Mouse (Mus musculus) CH12.LX (cell line): ENCODE measurements around the gene Ptgdr. TPM values are rescaled to one million over a fixed set of nuclear protein-coding genes. Genes with fewer than 3 reads are reported as not detected.

Experiments
- DNase-seq: peaks from one replicate; pipeline ENCODE4 v3.0.0-alpha.2; 2013; ENCODE audit errors: extremely low read depth
- H3K27ac ChIP-seq: 2 replicates; pipeline ENCODE4 v1.5.1; 2012; ENCODE audit warnings: low read depth, mild to moderate bottlenecking, control low read depth, moderate library complexity; ENCODE audit not compliant: insufficient read depth
- H3K27me3 ChIP-seq: replicated peaks from 2 replicates; pipeline ENCODE3; 2012; ENCODE audit warnings: inconsistent platforms
- H3K36me3 ChIP-seq, 2 experiments: replicated peaks in 1 of 2; 2 replicates each; pipeline versions ENCODE3 to v1.6.1; 2012; ENCODE audit warnings: inconsistent platforms in 1 of 2, low read length in 1 of 2, mild to moderate bottlenecking in 1 of 2, mixed read lengths in 1 of 2, moderate library complexity in 1 of 2; ENCODE audit not compliant: control insufficient read depth in 1 of 2, insufficient read depth in 1 of 2
- H3K4me1 ChIP-seq, 2 experiments: 2 replicates each; pipeline ENCODE4 v1.6.1; 2012; ENCODE audit warnings: inconsistent platforms in 1 of 2, moderate library complexity in 1 of 2; ENCODE audit not compliant: insufficient read depth in 2 of 2, control insufficient read depth in 1 of 2
- H3K4me2 ChIP-seq: 2 replicates; pipeline ENCODE4 v1.6.1; 2012; ENCODE audit warnings: low read depth, mild to moderate bottlenecking, control low read depth; ENCODE audit not compliant: poor library complexity, insufficient read depth, severe bottlenecking
- H3K4me3 ChIP-seq, 3 experiments: fragments of 150-350 bp in 1 of 3; sonication (generic) in 1 of 3; replicated peaks in 1 of 3; 2 replicates each; pipeline versions ENCODE3 to v1.5.1; 2011 to 2012; ENCODE audit warnings: low read depth in 2 of 3, low read length in 2 of 3, mild to moderate bottlenecking in 2 of 3, moderate library complexity in 2 of 3, control low read depth in 1 of 3, improper control_type of control experiment in 1 of 3, inconsistent platforms in 1 of 3, mixed read lengths in 1 of 3; ENCODE audit not compliant: poor library complexity in 1 of 3
- H3K79me2 ChIP-seq: replicated peaks from 2 replicates; pipeline ENCODE4 v1.6.1; 2012; ENCODE audit warnings: mild to moderate bottlenecking, moderate library complexity; ENCODE audit not compliant: control insufficient read depth, poor library complexity, insufficient read depth, severe bottlenecking; ENCODE audit errors: extremely low read depth
- H3K9ac ChIP-seq: 2 replicates; pipeline ENCODE4 v1.6.1; 2012; ENCODE audit warnings: low read depth, mild to moderate bottlenecking, control low read depth, moderate library complexity; ENCODE audit not compliant: insufficient read depth
- H3K9me3 ChIP-seq: replicated peaks from 2 replicates; pipeline ENCODE3; 2012; ENCODE audit warnings: low read length, inconsistent platforms, mixed read lengths
- BHLHE40 ChIP-seq: IDR thresholded peaks from 2 replicates; pipeline ENCODE4 v1.6.1; 2011; ENCODE audit warnings: mild to moderate bottlenecking, low read depth, low read length, improper control_type of control experiment
- E2F4 ChIP-seq: IDR thresholded peaks from 2 replicates; pipeline ENCODE4 v1.6.1; 2011; ENCODE audit warnings: low read depth, low read length, improper control_type of control experiment; ENCODE audit not compliant: insufficient replicate concordance
- HCFC1 ChIP-seq: IDR thresholded peaks from 2 replicates; pipeline ENCODE4 v1.6.1; 2012; ENCODE audit warnings: low read depth, mild to moderate bottlenecking, inconsistent platforms, low read length, improper control_type of control experiment
- JUN ChIP-seq: IDR thresholded peaks from 2 replicates; pipeline ENCODE4 v1.6.1; 2011; ENCODE audit warnings: low read depth, mild to moderate bottlenecking, low read length, improper control_type of control experiment, moderate library complexity; ENCODE audit not compliant: insufficient read depth
- JUND ChIP-seq: conservative IDR thresholded peaks from 2 replicates; pipeline ENCODE4 v1.6.1; 2011; ENCODE audit warnings: low read depth, low read length, improper control_type of control experiment
- KAT2A ChIP-seq: IDR thresholded peaks from 2 replicates; pipeline ENCODE4 v1.6.1; 2012; ENCODE audit warnings: low read length, improper control_type of control experiment, inconsistent platforms; ENCODE audit not compliant: insufficient replicate concordance
- MAZ ChIP-seq: IDR thresholded peaks from 2 replicates; pipeline ENCODE4 v1.6.1; 2012; ENCODE audit warnings: low read depth, mild to moderate bottlenecking, inconsistent platforms, low read length, improper control_type of control experiment, moderate library complexity
- MEF2A ChIP-seq: IDR thresholded peaks from 2 replicates; pipeline ENCODE4 v1.6.1; 2014; ENCODE audit warnings: low read depth, mild to moderate bottlenecking, inconsistent platforms, low read length, improper control_type of control experiment, borderline replicate concordance
- MYC ChIP-seq: IDR thresholded peaks from 2 replicates; pipeline ENCODE4 v1.6.1; 2011; ENCODE audit warnings: low read depth, mild to moderate bottlenecking, improper control_type of control experiment, low read length
- NELFE ChIP-seq: IDR thresholded peaks from 2 replicates; pipeline ENCODE4 v1.6.1; 2011; ENCODE audit warnings: low read depth, low read length, improper control_type of control experiment
- NRF1 ChIP-seq: IDR thresholded peaks from 2 replicates; pipeline ENCODE4 v1.6.1; 2014; ENCODE audit warnings: low read depth, mild to moderate bottlenecking, inconsistent platforms, low read length, improper control_type of control experiment, moderate library complexity
- PAX5 ChIP-seq: IDR thresholded peaks from 2 replicates; pipeline ENCODE4 v1.6.1; 2012; ENCODE audit warnings: low read length, inconsistent platforms, mixed read lengths
- TBP ChIP-seq: conservative IDR thresholded peaks from 2 replicates; pipeline ENCODE4 v1.6.1; 2011; ENCODE audit warnings: low read depth, low read length, improper control_type of control experiment
- USF1 ChIP-seq: IDR thresholded peaks from 2 replicates; pipeline ENCODE4 v1.6.1; 2014; ENCODE audit warnings: low read depth, mild to moderate bottlenecking, inconsistent platforms, low read length, improper control_type of control experiment
- ZMIZ1 ChIP-seq: IDR thresholded peaks from 2 replicates; pipeline ENCODE4 v1.6.1; 2012; ENCODE audit warnings: low read depth, mild to moderate bottlenecking, inconsistent platforms, low read length, improper control_type of control experiment
- ZNF384 ChIP-seq: IDR thresholded peaks from 2 replicates; pipeline ENCODE4 v1.6.1; 2012; ENCODE audit warnings: low read depth, low read length, improper control_type of control experiment, inconsistent platforms
- dilution Hi-C: fragments of 300-500 bp; cut with MboI; formaldehyde crosslinking; loops from 2 replicates; pipeline ENCODE4 v1.14.3; 2020; ENCODE audit warnings: low sequenced_read_pairs; ENCODE audit not compliant: extremely low pct_unique_long_range_greater_than_20kb, extremely low pct_ligation_motif_present
- in situ Hi-C: fragments of 300-500 bp; cut with MboI; formaldehyde crosslinking; loops from 3 replicates; pipeline ENCODE4 v1.14.3; 2019; ENCODE audit warnings: low sequenced_read_pairs, low pct_ligation_motif_present, low pct_unique_long_range_greater_than_20kb, mixed read lengths
- polyA plus RNA-seq: library from polyadenylated mRNA; unstranded; fragments of >175 nt; gene quantifications from 2 replicates; pipeline ENCODE4 v1.2.1, GENCODE M21; 2012; ENCODE audit warnings: low read depth; ENCODE audit not compliant: insufficient read length
- total RNA-seq, 2 experiments: library from RNA; depleted of rRNA; stranded (reverse); fragments of 300-350 nt in 1 of 2; fragments of >200 nt in 1 of 2; gene quantifications; 2 replicates each; pipeline ENCODE4 v1.2.3; 2012 to 2014

Ptgdr gene
- total and polyA plus RNA-seq, 3 experiments, result not detected

- dilution Hi-C loops, result no loop called here
- no peaks in the 10 kb centered on the region for H3K9me3 ChIP-seq
- no peak overlapping the region for H3K4me3 ChIP-seq
- no peaks in the 10 kb centered on the region for H3K27me3 ChIP-seq
- no peaks in the 10 kb centered on the region for H3K36me3 ChIP-seq
- in situ Hi-C loops, result no loop called here
- no peaks in the 10 kb centered on the region for H3K4me1 ChIP-seq
- no peak for DNase-seq
- H3K4me2 ChIP-seq, result no peak overlapping the region
- TF ChIP-seq PAX5, result no peak
- no peak for TF ChIP-seq BHLHE40
- TF ChIP-seq HCFC1, result no peak
- no peak for TF ChIP-seq JUND
- TF ChIP-seq NELFE, result no peak
- no peak for TF ChIP-seq KAT2A
- no peak for TF ChIP-seq NRF1
- no peak for TF ChIP-seq MEF2A
- TF ChIP-seq USF1, result no peak
- TF ChIP-seq JUN, result no peak
- TF ChIP-seq ZMIZ1, result no peak
- TF ChIP-seq TBP, result no peak
- no peak for TF ChIP-seq MYC
- no peak overlapping the region for H3K9ac ChIP-seq
- H3K27ac ChIP-seq, result no peak overlapping the region
- no peaks in the 10 kb centered on the region for H3K79me2 ChIP-seq
These were observed 32.4 kb upstream of the Ptgdr start for GRCm38 (mm10) chr14:44891387-44892132.

GRCm38 (mm10) chr14:44869686-44870085, 10.5 kb upstream of the Ptgdr start:
- Histone ChIP-seq H3K27ac (no peak overlapping the region), H3K9me3 (no peaks in the 10 kb centered on the region), H3K36me3 (no peaks in the 10 kb centered on the region), H3K4me3 (no peak overlapping the region), H3K9ac (no peak overlapping the region), H3K4me2 (no peak overlapping the region), H3K4me1 (no peaks in the 10 kb centered on the region), H3K27me3 (no peaks in the 10 kb centered on the region), H3K79me2 (no peaks in the 10 kb centered on the region)
- TF ChIP-seq MYC (no peak), KAT2A (no peak), E2F4 (no peak), ZNF384 (no peak), HCFC1 (no peak), MAZ (no peak)
- DNase-seq, result no peak
- dilution Hi-C loops, result no loop called here
- in situ Hi-C loops, result no loop called here
